Mouse (Mus musculus) erythroblast, embryonic 14.5 days (primary cell): ENCODE data around the gene Macrod2.

ENCODE experiments used
- GATA1 ChIP-seq: IDR thresholded peaks from 2 replicates; pipeline ENCODE4 v1.6.1; 2012; ENCODE audit warnings: low read length, inconsistent platforms, mixed read lengths
- TAL1 ChIP-seq: IDR thresholded peaks from 3 replicates; pipeline ENCODE4 v1.6.1; 2012; ENCODE audit warnings: low read length, inconsistent platforms, mixed read lengths

GRCm38 (mm10) chr2:140819391-140820120, 424.4 kb downstream of the Macrod2 start:
- TF ChIP-seq GATA1 (no peak), TAL1 (no peak)
